Mouse (Mus musculus): Measurements from ENCODE around the gene Fcho1. TPM values are rescaled to one million over a fixed set of nuclear protein-coding genes. Genes with fewer than 3 reads are reported as not detected.
A peak's percentile ranks its signal among the peaks of the same experiment; 100 is the strongest.

The Fcho1 gene
- polyA plus RNA-seq, 1 experiment from 2014 or later, result 38.4 TPM

GRCm38 (mm10) chr8:71668220-71668975, 57.1 kb downstream of the Fcho1 start:
- WGBS, result 5% methylated on average over 21 of the region's 21 CpGs
- H3K36me3 ChIP-seq, result no peaks in the 10 kb centered on the region
- peaks cover 25% of the 10 kb centered on the region for H3K27me3 ChIP-seq (replicated peaks)
- H3K4me1 ChIP-seq, result peaks cover 47% of the 10 kb centered on the region
- H3K27ac ChIP-seq, result no peak overlapping the region
- no peak for ATAC-seq (ENCODE audit: low FRiP score, low read depth)
- H3K4me2 ChIP-seq (replicated peaks), result peak overlapping the region; percentile 48
- H3K9me3 ChIP-seq, result no peaks in the 10 kb centered on the region
- peak overlapping the region; percentile 5; the same call in 1 of the 2 replicates for H3K4me3 ChIP-seq
- no peak overlapping the region for H3K9ac ChIP-seq

GRCm38 (mm10) chr8:71667256-71667655, 58.3 kb downstream of the Fcho1 start:
- Histone ChIP-seq H3K9ac (peak overlapping the region; percentile 45), H3K4me2 (replicated peaks) (peak overlapping the region; percentile 48), H3K4me1 (peaks cover 47% of the 10 kb centered on the region), H3K36me3 (peaks cover 6% of the 10 kb centered on the region; the same call in 1 of the 2 replicates), H3K9me3 (no peaks in the 10 kb centered on the region), H3K27ac (no peak overlapping the region), H3K27me3 (replicated peaks) (peaks cover 28% of the 10 kb centered on the region), H3K4me3 (no peak overlapping the region)
- no peak for ATAC-seq (ENCODE audit: low FRiP score, low read depth)
- WGBS, result 43% methylated on average over 5 of the region's 5 CpGs

- Histone ChIP-seq H3K27me3 (replicated peaks) (peaks cover 30% of the 10 kb centered on the region), H3K4me1 (peaks cover 47% of the 10 kb centered on the region), H3K27ac (0 out of 2 replicates have a peak overlapping the region, but pooled peaks have one; percentile 3), H3K4me2 (replicated peaks) (0 out of 2 replicates have a peak overlapping the region, but pooled peaks have one; percentile 48), H3K4me3 (no peak overlapping the region), H3K9ac (no peak overlapping the region), H3K36me3 (peaks cover 6% of the 10 kb centered on the region; the same call in 1 of the 2 replicates), H3K9me3 (no peaks in the 10 kb centered on the region)
- no peak for ATAC-seq (ENCODE audit: low FRiP score, low read depth)
- WGBS, result 11% methylated on average over 1 of the region's 1 CpGs
Observed at GRCm38 (mm10) chr8:71666855-71667254, 58.7 kb downstream of the Fcho1 start.

- 3% methylated on average over 22 of the region's 22 CpGs for WGBS
- ATAC-seq (ENCODE audit: low FRiP score, low read depth), result peak; percentile 22; the same call in 1 of the 2 replicates
- peak overlapping the region; percentile 5; the same call in 1 of the 2 replicates for H3K4me3 ChIP-seq
- no peak overlapping the region for H3K9ac ChIP-seq
- H3K4me2 ChIP-seq (replicated peaks), result peak overlapping the region; percentile 48
- H3K36me3 ChIP-seq, result peaks cover 6% of the 10 kb centered on the region; the same call in 1 of the 2 replicates
- no peak overlapping the region for H3K27ac ChIP-seq
- H3K4me1 ChIP-seq, result peaks cover 40% of the 10 kb centered on the region
- H3K9me3 ChIP-seq, result no peaks in the 10 kb centered on the region
- peaks cover 39% of the 10 kb centered on the region for H3K27me3 ChIP-seq (replicated peaks)
Observed at GRCm38 (mm10) chr8:71665331-71666130, 60.0 kb downstream of the Fcho1 start.

GRCm38 (mm10) chr8:71660325-71661120, 65.0 kb downstream of the Fcho1 start:
- H3K27me3 ChIP-seq (replicated peaks), result peaks cover 69% of the 10 kb centered on the region
- no peaks in the 10 kb centered on the region for H3K9me3 ChIP-seq
- peaks cover 4% of the 10 kb centered on the region for H3K4me1 ChIP-seq
- no peak overlapping the region for H3K27ac ChIP-seq
- 0 out of 2 replicates have a peak overlapping the region, but pooled peaks have one; percentile 15 for H3K4me2 ChIP-seq (replicated peaks)
- WGBS, result 6% methylated on average over 36 of the region's 36 CpGs
- H3K4me3 ChIP-seq, result no peak overlapping the region
- peak; percentile 55 for ATAC-seq (ENCODE audit: low FRiP score, low read depth)
- H3K9ac ChIP-seq, result no peak overlapping the region
- peaks cover 13% of the 10 kb centered on the region; the same call in 1 of the 2 replicates for H3K36me3 ChIP-seq

GRCm38 (mm10) chr8:71659751-71660150, 65.8 kb downstream of the Fcho1 start:
- Histone ChIP-seq H3K27ac (no peak overlapping the region), H3K4me3 (no peak overlapping the region), H3K4me1 (0 out of 2 replicates have a peak, but pooled peaks cover 6% of the 10 kb centered on the region), H3K9me3 (no peaks in the 10 kb centered on the region), H3K36me3 (peaks cover 13% of the 10 kb centered on the region; the same call in 1 of the 2 replicates), H3K4me2 (replicated peaks) (no peak overlapping the region), H3K27me3 (replicated peaks) (peaks cover 77% of the 10 kb centered on the region), H3K9ac (no peak overlapping the region)
- ATAC-seq (ENCODE audit: low FRiP score, low read depth), result no peak
- WGBS, result 73% methylated on average over 1 of the region's 1 CpGs

GRCm38 (mm10) chr8:71658515-71659049, 66.9 kb downstream of the Fcho1 start:
- Histone ChIP-seq H3K27me3 (replicated peaks) (peaks cover 86% of the 10 kb centered on the region), H3K27ac (no peak overlapping the region), H3K36me3 (peaks cover 16% of the 10 kb centered on the region; the same call in 1 of the 2 replicates), H3K4me2 (replicated peaks) (no peak overlapping the region), H3K9ac (no peak overlapping the region), H3K4me3 (no peak overlapping the region), H3K9me3 (no peaks in the 10 kb centered on the region), H3K4me1 (0 out of 2 replicates have a peak, but pooled peaks cover 9% of the 10 kb centered on the region)
- 30% methylated on average over 17 of the region's 17 CpGs for WGBS
- no peak for ATAC-seq (ENCODE audit: low FRiP score, low read depth)

Other genes with a start within 250 kb of the Fcho1 start
- 19.7 and 23.7 TPM in 2 replicates for gene Ano8, start 239.8 kb downstream of the Fcho1 start, polyA plus RNA-seq (2016; fragmentation: Nextera tagmentation; extraction: Ambion mirVana)
- 13.6 and 16.3 TPM in 2 replicates for gene Gtpbp3, start 237.6 kb downstream of the Fcho1 start, polyA plus RNA-seq (2016; fragmentation: Nextera tagmentation; extraction: Ambion mirVana)
- gene Plvap, start 214.0 kb downstream of the Fcho1 start, polyA plus RNA-seq (2016; fragmentation: Nextera tagmentation; extraction: Ambion mirVana), result 41.7 and 48.7 TPM in 2 replicates
- gene Ccdc194, start 200.0 kb downstream of the Fcho1 start, polyA plus RNA-seq (2016; fragmentation: Nextera tagmentation; extraction: Ambion mirVana), result 0.10 and 0.24 TPM in 2 replicates
- gene Bst2, start 188.3 kb downstream of the Fcho1 start, polyA plus RNA-seq (2016; fragmentation: Nextera tagmentation; extraction: Ambion mirVana), result 13.8 and 16.4 TPM in 2 replicates
- 62.6 and 65.8 TPM in 2 replicates for gene Mvb12a, start 182.8 kb downstream of the Fcho1 start, polyA plus RNA-seq (2016; fragmentation: Nextera tagmentation; extraction: Ambion mirVana)
- gene Tmem221, start 166.8 kb downstream of the Fcho1 start, polyA plus RNA-seq (2016; fragmentation: Nextera tagmentation; extraction: Ambion mirVana), result 0.11 and 0.13 TPM in 2 replicates
- not detected in 2 replicates for gene Nxnl1, start 159.1 kb downstream of the Fcho1 start, polyA plus RNA-seq (2016; fragmentation: Nextera tagmentation; extraction: Ambion mirVana)
- gene Slc27a1, start 156.8 kb downstream of the Fcho1 start, polyA plus RNA-seq (2016; fragmentation: Nextera tagmentation; extraction: Ambion mirVana), result 46.1 and 46.5 TPM in 2 replicates
- 198 and 217 TPM in 2 replicates for gene Pgls, start 133.5 kb downstream of the Fcho1 start, polyA plus RNA-seq (2016; fragmentation: Nextera tagmentation; extraction: Ambion mirVana)
- gene Fam129c, start 128.1 kb downstream of the Fcho1 start, polyA plus RNA-seq (2016; fragmentation: Nextera tagmentation; extraction: Ambion mirVana), result 4.9 and 6.1 TPM in 2 replicates
- gene Colgalt1, start 114.7 kb downstream of the Fcho1 start, polyA plus RNA-seq (2016; fragmentation: Nextera tagmentation; extraction: Ambion mirVana), result 60.9 and 67.2 TPM in 2 replicates
- gene Unc13a, start 54.0 kb downstream of the Fcho1 start, polyA plus RNA-seq (2016; fragmentation: Nextera tagmentation; extraction: Ambion mirVana), result 16.3 and 16.7 TPM in 2 replicates
- gene Jak3, start 49.4 kb downstream of the Fcho1 start, polyA plus RNA-seq (2016; fragmentation: Nextera tagmentation; extraction: Ambion mirVana), result 3.8 and 4.2 TPM in 2 replicates
- gene Insl3, start 36.5 kb downstream of the Fcho1 start, polyA plus RNA-seq (2016; fragmentation: Nextera tagmentation; extraction: Ambion mirVana), result 1.2 TPM in 1 of 2 replicates, not detected in the other
- gene B3gnt3, start 23.9 kb downstream of the Fcho1 start, polyA plus RNA-seq (2016; fragmentation: Nextera tagmentation; extraction: Ambion mirVana), result 0.54 and 0.67 TPM in 2 replicates
- gene Zfp709, start 156.3 kb upstream of the Fcho1 start, polyA plus RNA-seq (2016; fragmentation: Nextera tagmentation; extraction: Ambion mirVana), result 6.0 TPM in 2 replicates
- 11.3 and 12.4 TPM in 2 replicates for gene Zfp882, start 182.9 kb upstream of the Fcho1 start, polyA plus RNA-seq (2016; fragmentation: Nextera tagmentation; extraction: Ambion mirVana)
- gene Zfp617, start 182.9 kb upstream of the Fcho1 start, polyA plus RNA-seq (2016; fragmentation: Nextera tagmentation; extraction: Ambion mirVana), result 30.6 and 33.8 TPM in 2 replicates
- 15.1 and 16.0 TPM in 2 replicates for gene Zfp961, start 225.3 kb upstream of the Fcho1 start, polyA plus RNA-seq (2016; fragmentation: Nextera tagmentation; extraction: Ambion mirVana)